Mouse (Mus musculus) stomach, postnatal 0 days (tissue): Measurements from ENCODE around the gene Nid2.

Experiments used
- CTCF ChIP-seq: IDR thresholded peaks from 2 replicates; pipeline ENCODE4 v1.5.1; 2016; ENCODE audit warnings: antibody characterized with exemption, low read depth, mild to moderate bottlenecking, moderate library complexity
- EP300 ChIP-seq: optimal IDR thresholded peaks from 2 replicates; pipeline ENCODE3; 2016; ENCODE audit warnings: antibody characterized with exemption

- TF ChIP-seq CTCF (no peak), EP300 (no peak)
These were observed 41.9 kb upstream of the Nid2 start for GRCm38 (mm10) chr14:19709161-19709560.
